Mouse (Mus musculus) urinary bladder, adult 2 months (tissue): ENCODE measurements around the gene Basp1. TPM values are rescaled to one million over a fixed set of nuclear protein-coding genes. Genes with fewer than 3 reads are reported as not detected.
A peak's percentile ranks its signal among the peaks of the same experiment; 100 is the strongest.

Experiments
- DNase-seq: peaks from one replicate; pipeline ENCODE4 v3.0.0; 2022; ENCODE audit warnings: low spot score
- polyA plus RNA-seq: library from polyadenylated mRNA; depleted of rRNA; stranded (reverse); fragments of >200 nt; gene quantifications from 2 replicates; pipeline ENCODE4 v1.2.3, GENCODE M21; 2012; rRNA removed

Gene Basp1
- polyA plus RNA-seq, 1 experiment = 83.1 TPM

DNA sequence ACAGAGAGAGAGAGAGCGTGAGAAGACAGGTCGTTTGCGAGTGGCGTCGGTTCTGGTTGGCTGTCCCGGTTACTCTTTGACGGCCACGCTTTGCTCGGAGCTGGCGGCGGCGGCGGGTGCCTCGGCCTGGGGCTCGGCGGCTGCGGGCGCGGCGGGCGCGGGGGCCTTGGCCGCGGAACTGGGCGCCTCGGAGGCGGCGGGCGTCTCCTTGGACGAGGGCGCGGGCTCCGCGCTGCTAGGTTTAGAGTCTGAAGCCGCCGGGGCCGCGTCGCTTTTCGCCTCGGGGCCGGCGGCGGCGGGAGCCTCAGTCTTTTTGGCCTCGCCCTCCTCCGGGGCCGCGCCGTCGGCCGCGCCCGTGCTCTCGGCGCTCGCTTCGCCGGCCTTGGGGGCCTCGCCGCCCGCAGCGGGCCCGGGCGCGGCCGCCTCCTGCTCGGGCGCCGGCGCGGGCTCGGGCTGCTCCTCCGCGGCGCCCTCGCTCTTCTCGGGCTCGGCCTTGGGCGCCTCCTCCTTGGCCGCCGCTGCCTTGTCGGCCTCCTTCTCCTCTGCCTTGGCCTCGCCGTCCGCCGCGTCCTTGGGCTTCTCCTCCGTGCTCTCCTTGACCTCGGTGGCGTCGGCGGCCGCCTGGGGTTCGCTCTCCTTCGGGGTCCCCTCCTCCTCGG is 49.3 kb downstream of the Basp1 start:
- peak; percentile 30 for DNase-seq

DNA sequence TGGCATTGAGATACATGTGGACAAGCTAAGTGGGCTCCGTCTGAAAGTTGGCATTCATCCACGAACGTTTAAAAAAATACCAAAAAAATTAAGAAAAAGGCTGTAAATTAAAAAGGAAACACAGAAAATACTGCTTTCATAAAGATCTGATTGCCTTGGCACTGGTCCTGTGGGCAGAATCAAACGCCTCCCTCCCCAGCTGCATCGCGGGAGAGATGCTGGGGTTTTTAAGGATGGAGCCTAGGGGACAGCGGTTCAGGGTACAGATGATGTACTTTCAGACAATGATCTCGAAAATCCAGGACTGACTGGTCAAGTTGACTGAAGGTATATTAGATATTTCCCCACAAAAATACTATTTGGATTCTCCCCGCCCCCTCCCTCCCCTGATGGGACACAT is 49.9 kb downstream of the Basp1 start:
- no peak for DNase-seq

GRCm38 (mm10) chr15:25360825-25361224 is 52.7 kb downstream of the Basp1 start:
- DNase-seq = no peak

DNA sequence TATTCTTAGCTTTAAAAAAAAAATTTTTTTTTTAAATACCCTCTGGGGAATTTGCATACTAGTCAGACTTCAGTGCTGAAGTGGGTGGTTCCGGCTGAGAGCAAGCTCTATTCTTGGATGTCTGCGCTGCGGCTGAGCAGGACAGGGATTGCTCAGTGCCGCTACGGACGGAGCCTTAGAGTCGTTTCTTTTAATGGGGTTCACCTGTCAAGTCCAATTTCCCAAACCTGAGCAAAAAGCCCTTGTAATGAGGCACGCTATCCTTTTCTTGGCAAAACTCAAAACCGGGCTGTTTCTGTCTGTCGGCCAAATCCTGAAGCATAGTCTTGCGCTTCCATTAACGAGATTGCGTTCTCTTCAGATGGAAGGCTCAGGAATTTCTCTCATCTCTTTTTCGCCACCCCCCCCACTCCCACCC is 54.9 kb downstream of the Basp1 start:
- DNase-seq = no peak

DNA sequence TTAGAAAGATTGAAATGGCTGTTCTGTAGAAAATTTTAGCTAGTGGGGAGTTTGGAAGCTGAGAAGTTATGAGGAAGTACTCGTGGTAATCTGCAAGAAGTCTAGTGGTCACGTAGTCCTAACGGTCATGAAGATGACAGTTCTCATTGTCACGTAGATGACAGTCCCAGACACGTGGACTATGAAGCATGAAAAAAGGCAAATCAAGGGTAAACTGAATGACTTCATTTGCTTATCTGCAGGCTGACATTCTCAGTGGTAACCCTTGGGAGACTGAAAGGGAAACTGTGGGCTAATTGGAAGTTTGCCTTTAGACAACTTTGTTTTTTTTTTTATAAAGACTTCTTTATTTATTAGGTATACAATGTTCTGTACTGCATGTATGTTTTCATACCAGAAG is 58.2 kb downstream of the Basp1 start:
- no peak for DNase-seq

DNA sequence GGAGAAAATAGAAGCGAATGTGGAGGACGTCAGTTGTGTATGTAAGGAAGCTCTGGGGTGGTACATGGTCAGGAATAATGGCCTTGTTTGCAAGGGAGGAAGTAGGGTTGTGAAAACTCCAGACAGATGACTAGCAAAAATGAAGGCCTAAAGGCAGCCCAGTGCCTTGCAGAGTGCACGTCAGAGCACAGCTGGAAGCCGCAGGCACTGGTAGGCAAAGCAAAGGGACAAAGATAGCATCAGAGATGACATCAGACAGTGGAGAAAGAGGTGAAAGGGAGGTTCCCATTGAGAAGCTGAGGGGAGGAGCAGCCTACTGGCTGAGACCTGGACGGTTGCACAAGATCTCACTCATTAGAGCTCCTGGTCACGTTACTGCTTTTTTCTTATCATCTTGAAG is 58.8 kb downstream of the Basp1 start:
- DNase-seq = no peak

GRCm38 (mm10) chr15:25353498-25353897 is 60.1 kb downstream of the Basp1 start:
- DNase-seq = no peak

DNA sequence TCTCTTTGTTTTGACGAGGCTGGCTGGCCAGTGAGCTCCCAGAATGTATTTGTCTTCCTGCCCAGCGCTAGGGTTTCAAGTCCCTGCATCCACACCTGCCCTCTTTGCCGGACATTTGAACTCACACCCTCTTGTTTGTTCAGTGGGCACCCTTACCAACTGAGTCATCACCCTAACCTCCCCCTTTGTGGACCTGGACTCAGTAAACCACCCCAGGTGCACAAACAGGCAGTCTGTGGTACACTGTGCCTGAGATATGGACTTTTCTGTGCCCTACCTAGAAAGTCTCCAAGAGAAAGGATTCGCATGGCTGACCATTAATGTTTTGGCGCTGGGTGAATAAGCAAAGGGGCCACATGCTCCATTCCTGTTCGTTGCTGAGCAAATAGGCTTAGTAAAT is 70.3 kb downstream of the Basp1 start:
- no peak for DNase-seq

GRCm38 (mm10) chr15:25335277-25335676 is 78.3 kb downstream of the Basp1 start:
- no peak for DNase-seq

GRCm38 (mm10) chr15:25331877-25332445 is 81.6 kb downstream of the Basp1 start:
- no peak for DNase-seq

GRCm38 (mm10) chr15:25330946-25331345 is 82.6 kb downstream of the Basp1 start:
- no peak for DNase-seq

- DNase-seq = no peak
Measured at GRCm38 (mm10) chr15:25322601-25323000, 91.0 kb downstream of the Basp1 start.

GRCm38 (mm10) chr15:25322111-25322510 is 91.5 kb downstream of the Basp1 start:
- no peak for DNase-seq

DNA sequence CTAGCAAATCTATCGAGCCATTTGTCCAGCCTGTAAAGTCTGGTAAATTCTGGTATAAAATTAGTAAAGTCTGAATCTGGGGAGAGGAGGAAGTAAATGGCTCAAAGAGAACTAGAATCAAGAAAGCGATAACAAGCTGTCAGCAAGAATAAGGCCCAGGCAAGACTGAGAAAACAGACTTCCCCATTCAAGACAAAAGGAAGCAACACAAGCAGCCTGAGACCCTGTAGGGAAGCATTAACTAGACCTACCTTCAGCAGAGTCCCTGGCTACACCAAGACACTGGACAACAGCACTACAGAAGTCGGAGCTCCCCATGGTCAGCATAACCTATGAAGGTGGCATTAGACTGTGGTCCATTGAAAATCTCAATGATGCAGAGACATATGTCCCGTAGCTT is 91.9 kb downstream of the Basp1 start:
- no peak for DNase-seq

- no peak for DNase-seq
Measured at GRCm38 (mm10) chr15:25314471-25314870, 99.1 kb downstream of the Basp1 start.

Other genes with a start within 250 kb of the Basp1 start
- 24.8 and 26.0 TPM in 2 replicates for gene Myo10, start 208.8 kb upstream of the Basp1 start, polyA plus RNA-seq